Mouse (Mus musculus): ENCODE results near the gene Pik3ap1.

Pik3ap1 gene

GRCm38 (mm10) chr19:41282718-41283117 lies 102.2 kb downstream of the Pik3ap1 start:
- no peak for DNase-seq (ENCODE audit: low read depth in 1 of 2, low spot score in 2 of 2)

- no peak for DNase-seq (ENCODE audit: low read depth in 1 of 2, low spot score in 2 of 2)
Observed at GRCm38 (mm10) chr19:41282216-41282615, 102.7 kb downstream of the Pik3ap1 start.

- no peak for DNase-seq (ENCODE audit: low read depth in 1 of 2, low spot score in 2 of 2)
Observed at GRCm38 (mm10) chr19:41279724-41280244, 105.1 kb downstream of the Pik3ap1 start.

GRCm38 (mm10) chr19:41278606-41279005 lies 106.3 kb downstream of the Pik3ap1 start:
- no peak for DNase-seq (ENCODE audit: low read depth in 1 of 2, low spot score in 2 of 2)

DNA sequence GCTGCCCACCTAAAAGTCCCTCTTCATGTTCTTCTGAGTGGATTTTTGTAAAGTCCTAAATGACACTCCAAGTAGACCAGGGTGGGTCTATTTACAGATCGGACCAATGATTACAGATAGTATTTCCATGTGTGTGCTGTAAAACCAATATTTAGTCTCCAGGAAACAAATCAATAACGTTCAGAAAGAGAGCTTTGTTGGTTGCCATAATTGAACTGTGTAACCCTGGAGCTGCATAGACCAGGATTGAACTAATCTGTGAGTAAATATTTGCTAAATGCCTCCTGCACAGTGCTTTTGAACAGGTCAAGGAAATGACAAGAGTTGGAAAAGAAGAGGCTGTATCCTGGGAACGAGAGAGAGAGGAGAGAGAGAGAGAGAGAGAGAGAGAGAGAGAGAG lies 109.3 kb downstream of the Pik3ap1 start:
- no peak for DNase-seq (ENCODE audit: low read depth in 1 of 2, low spot score in 2 of 2)

- DNase-seq (ENCODE audit: low read depth in 1 of 2, low spot score in 2 of 2) = no peak
Observed at GRCm38 (mm10) chr19:41270906-41271305, 114.0 kb downstream of the Pik3ap1 start.

- no peak for DNase-seq (ENCODE audit: low read depth in 1 of 2, low spot score in 2 of 2)
Observed at GRCm38 (mm10) chr19:41270151-41270727, 114.7 kb downstream of the Pik3ap1 start.

DNA sequence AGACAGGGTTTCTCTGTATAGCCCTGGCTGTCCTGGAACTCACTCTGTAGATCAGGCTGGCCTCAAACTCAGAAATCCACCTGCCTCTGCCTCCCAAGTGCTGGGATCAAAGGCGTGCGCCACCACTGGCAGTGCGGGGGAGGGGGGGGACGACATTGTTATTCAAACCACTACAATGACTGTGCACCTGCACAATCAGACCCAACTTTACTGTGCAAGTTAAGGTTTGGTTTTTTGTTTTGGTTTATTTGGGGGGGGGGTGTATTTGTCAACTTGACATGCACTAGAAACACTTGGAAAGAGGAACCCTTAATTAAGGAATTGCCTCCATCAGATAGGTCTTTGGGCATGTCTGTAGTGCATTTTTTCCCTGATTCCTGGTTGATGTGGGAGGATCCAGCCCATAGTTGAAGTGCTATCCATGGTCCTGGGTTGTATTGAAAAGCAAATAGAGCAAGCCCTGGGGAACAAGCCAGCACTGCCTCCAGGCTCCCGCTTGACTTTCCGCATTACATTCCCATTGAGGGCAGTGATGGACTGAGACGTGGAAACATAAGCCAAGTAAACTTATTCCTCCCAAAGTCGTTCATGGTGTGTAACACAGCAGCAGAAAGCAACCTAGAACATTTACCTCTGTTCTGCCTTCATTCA lies 118.5 kb downstream of the Pik3ap1 start:
- no peak for DNase-seq (ENCODE audit: low read depth in 1 of 2, low spot score in 2 of 2)

- no peak for DNase-seq (ENCODE audit: low read depth in 1 of 2, low spot score in 2 of 2)
Observed at GRCm38 (mm10) chr19:41264331-41264799, 120.5 kb downstream of the Pik3ap1 start.

DNA sequence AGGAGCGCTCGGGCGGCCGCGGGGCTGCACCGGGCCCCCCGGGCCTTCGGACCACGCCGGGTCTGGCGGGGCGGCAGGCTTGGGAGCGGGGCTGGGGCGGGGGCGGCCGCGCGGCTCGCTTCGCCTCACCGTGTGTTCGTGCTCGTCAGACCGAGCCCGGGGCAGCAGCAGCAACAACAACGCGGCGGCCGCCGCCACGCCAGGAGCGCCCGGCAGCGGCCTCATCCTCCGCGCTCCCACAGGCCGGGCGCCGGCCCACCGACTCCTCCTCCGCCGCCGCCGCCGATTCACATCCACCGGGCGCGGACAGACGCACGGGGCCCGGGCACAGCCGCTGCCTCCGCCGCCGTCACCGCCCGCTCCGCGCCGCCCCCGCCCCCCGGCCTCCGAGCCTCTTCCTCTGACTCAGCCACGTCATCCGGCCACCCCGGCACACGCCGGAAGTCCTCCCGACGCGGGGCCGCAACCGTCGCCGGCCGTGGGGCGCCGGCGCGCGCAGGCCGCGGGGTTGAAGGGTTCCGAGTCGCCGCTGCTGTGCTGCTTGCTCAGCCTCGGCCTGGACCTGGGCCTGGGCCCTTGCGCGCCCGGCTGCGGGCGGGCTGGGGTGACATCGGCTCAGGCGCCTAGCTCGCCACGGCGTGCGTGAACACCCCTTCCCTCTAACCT lies 121.1 kb downstream of the Pik3ap1 start, which contains the start of gene Tm9sf3:
Tm9sf3 (minus strand) TSS at position 368 of the 666 bp plus-strand sequence.
- DNase-seq (ENCODE audit: low read depth in 1 of 2, low spot score in 2 of 2) = peak; percentile 59 to 77

DNA sequence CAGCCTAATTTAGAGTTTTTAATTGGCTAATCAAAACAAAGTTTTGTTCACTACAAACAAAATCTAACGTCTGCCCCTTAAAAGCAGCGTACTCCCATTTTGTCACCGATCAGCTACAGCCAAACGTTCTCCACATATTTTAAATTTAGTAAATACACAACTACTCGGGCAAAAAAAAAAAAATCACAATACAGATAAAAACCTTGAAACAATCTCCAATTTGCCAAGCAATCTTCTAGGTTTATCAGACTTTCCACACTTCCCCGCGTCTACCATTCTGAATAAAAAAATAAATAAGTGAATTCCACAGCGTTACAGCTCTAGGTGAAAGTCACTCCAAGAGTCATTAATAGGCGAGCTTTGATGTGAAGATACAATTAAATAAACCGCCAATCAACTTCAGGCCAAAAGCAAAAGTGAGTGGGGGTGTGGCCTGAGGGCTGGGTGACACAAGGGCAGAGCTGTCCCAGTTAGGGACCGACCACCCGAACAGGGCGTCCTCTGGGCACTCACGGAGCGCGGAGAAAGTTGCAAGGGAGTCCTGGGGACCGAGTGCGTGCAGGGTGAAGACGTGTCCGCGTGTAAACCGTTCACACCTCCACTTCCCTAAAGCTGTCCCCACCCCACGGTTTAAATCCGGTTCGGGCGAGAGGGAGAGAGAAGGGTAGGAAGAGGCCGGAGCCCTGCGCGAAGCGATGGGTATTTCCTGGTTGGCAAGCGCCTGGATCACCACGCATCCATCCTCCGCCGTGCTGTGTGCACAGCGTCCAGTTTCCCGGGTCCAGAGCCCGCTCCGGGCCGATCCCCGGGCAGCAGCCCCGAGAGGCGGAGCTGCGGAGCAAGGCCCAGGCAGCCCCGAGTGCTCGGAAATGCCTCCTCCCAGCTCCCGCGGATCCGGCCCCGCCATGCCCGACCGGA lies 121.9 kb downstream of the Pik3ap1 start:
- DNase-seq (ENCODE audit: low read depth in 1 of 2, low spot score in 2 of 2) = peak; percentile 33 to 61

DNA sequence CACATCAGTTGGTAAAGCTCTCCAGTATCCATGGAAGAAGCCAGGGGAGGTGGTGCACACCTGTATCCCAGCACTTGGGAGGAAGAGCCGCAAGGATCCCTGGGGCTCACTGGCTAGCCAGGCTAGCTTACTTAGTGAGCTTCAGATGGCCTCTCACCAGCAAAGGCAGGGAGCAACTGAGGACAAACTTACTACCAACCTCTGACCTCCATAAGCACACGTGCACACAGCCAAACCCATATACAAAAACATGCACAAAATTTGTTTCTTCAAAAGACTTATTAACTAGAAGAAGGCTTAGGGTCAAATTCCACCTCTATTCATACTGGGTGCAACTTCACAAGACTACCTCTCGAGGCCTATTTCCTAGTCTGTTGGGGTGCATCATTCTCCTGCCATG lies 124.2 kb downstream of the Pik3ap1 start:
- no peak for DNase-seq (ENCODE audit: low read depth in 1 of 2, low spot score in 2 of 2)

DNA sequence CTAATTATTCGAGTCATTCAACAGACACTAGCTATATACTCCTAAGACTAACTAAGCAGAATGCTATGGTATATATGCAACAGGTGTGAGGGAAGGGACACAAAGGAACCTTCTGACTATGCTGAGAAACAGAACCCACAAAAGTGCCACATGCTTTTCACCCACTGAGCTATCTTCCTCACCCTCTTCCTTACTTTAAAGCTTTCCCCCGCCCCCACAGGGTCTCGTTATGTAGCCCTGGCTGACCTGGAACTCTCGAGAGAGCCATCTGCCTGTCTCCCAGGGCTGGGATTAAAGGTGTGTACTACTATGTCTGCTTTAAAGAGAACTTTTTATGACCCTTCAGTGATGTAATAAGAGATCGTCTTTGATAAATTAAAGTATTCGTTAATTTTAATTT lies 125.6 kb downstream of the Pik3ap1 start:
- no peak for DNase-seq (ENCODE audit: low read depth in 1 of 2, low spot score in 2 of 2)

- DNase-seq (ENCODE audit: low read depth in 1 of 2, low spot score in 2 of 2) = peak in 1 of 2 experiments; percentile 33
Observed at GRCm38 (mm10) chr19:41258707-41259106, 126.2 kb downstream of the Pik3ap1 start.

GRCm38 (mm10) chr19:41254584-41254983 lies 130.3 kb downstream of the Pik3ap1 start:
- no peak for DNase-seq (ENCODE audit: low read depth in 1 of 2, low spot score in 2 of 2)

- no peak for DNase-seq (ENCODE audit: low read depth in 1 of 2, low spot score in 2 of 2)
Observed at GRCm38 (mm10) chr19:41248968-41249367, 135.9 kb downstream of the Pik3ap1 start.

DNA sequence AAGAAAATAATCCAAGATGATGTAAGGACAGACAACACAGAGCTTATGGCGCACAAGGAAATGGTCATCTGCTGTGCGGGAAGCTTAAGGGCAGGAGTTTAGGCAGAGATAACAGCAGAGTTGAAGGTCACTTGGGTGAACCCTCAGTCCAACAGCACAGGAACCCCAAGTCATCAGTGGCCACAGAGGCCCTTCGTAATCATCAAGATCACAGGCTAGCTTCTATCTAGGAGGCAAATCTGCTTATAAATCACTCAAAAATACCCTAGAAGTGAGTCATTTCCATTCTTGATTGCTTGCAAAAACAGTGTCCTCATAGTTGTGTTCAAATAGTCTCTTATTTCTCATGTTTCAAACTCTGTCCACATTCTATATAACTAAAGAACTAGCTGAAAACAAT lies 136.6 kb downstream of the Pik3ap1 start:
- no peak for DNase-seq (ENCODE audit: low read depth in 1 of 2, low spot score in 2 of 2)

DNA sequence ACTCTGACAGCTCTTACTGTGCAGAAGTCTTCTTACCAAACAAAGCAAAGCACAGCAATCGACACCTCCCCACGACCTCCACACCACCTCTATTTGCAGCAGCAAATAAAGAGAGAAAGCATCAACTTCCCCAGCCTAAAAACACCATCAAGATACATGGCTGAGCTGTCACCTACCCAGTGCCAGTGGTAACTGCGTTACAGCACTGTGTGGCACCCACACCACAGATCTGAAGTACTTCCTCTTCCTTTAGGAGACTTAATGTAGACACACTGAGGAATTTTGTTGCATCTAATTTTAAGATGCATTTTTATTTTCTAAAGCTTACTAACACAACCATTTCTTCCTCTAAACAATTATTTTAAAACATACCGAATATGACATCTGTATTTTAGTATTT lies 138.6 kb downstream of the Pik3ap1 start:
- no peak for DNase-seq (ENCODE audit: low read depth in 1 of 2, low spot score in 2 of 2)

DNA sequence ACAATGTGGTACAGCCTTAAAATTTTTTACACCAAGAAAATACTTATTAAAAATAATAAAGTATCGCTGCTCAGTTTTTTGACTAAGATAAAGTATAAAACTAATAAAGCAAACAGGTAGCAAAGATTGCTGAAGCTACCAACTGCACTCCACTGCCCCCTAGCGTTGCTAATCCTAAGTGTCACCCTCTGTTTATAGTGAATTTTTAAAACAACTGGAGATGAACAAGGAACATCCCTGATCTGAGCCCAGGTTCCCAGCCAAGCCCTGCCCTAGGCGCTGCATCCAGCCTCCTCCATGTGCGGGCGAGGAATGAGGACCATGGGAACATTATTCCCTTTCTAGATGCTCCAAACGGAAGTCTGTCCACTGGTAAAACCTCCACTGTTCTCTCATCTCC lies 140.3 kb downstream of the Pik3ap1 start:
- peak in 1 of 2 experiments; percentile 5 for DNase-seq (ENCODE audit: low read depth in 1 of 2, low spot score in 2 of 2)

GRCm38 (mm10) chr19:41241997-41242396 lies 142.9 kb downstream of the Pik3ap1 start:
- no peak for DNase-seq (ENCODE audit: low read depth in 1 of 2, low spot score in 2 of 2)

GRCm38 (mm10) chr19:41233698-41234097 lies 151.2 kb downstream of the Pik3ap1 start:
- no peak for DNase-seq (ENCODE audit: low read depth in 1 of 2, low spot score in 2 of 2)

Data from monocyte, adult 2 months (primary cell).